Mouse (Mus musculus): ENCODE data around the gene Gm17655.

The Gm17655 gene

GRCm38 (mm10) chr5:110086161-110086866 is 14.0 kb upstream of the Gm17655 start:
- 44% methylated on average over 14 of the region's 14 CpGs for WGBS

GRCm38 (mm10) chr5:110082961-110083360 is 10.6 kb upstream of the Gm17655 start:
- WGBS, result 77% methylated on average over 4 of the region's 4 CpGs

- 3% methylated on average over 19 of the region's 19 CpGs for WGBS
These were observed 14.5 kb downstream of the Gm17655 start for GRCm38 (mm10) chr5:110057637-110058408.

- WGBS, result 12% methylated on average over 8 of the region's 8 CpGs
These were observed 48.5 kb downstream of the Gm17655 start for GRCm38 (mm10) chr5:110023694-110024427.

- 20% methylated on average over 9 of the region's 9 CpGs for WGBS
These were observed 49.0 kb downstream of the Gm17655 start for GRCm38 (mm10) chr5:110023273-110023672.

GRCm38 (mm10) chr5:110015775-110016174 is 56.5 kb downstream of the Gm17655 start:
- WGBS, result 76% methylated on average over 10 of the region's 10 CpGs
